Mouse (Mus musculus): ENCODE measurements at regions not wholly inside any gene's neighbourhood (a gene's known extent, or its start where the extent isn't known, plus 50 kb on each side); places are given as distances from the start of the nearest gene placed in this dataset.

DNA sequence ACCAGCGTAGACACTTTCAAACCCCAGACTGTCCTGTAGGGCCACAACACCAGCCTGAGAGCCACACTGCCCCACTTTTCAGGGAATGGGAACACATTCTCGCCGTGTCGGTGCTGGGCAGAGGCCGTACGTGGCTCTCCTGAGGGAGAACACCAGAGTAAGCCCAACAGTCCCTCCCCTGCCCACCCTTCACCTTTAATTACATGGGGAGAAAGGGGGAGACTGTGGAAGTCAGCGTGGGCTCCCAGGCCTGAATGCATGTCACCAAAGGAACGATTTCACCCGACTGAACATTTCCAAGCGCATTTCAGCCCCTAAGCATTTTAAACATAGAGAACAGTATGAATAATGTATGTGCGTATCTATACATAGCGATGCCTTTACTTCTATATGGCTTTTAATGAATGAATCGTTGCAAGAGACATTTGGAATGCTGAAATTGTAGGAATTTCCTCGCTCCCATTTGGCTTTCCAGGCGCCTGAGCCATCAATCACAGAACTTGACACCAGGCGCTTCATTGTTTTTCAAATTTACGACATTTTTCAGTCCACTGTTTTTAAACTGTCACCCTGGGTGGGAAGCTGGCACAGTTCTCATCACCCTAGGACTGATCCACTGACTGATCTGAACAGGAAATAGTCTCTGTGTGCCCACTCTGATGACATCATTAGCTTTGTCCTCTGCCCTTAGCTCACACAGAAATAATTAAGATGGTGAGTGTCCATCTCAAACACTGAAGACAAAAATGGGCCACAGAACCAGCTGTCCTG lies 152.3 kb downstream of the Atp23 start:
- TF ChIP-seq CTCF (IDR thresholded peaks at IDR 0.05; ENCODE audit: low read depth, low read length) (no peak), EP300 (IDR thresholded peaks at IDR 0.05; ENCODE audit: insufficient read depth, low read depth, low read length) (no peak), POLR2A (IDR thresholded peaks at IDR 0.05; ENCODE audit: insufficient read depth, low read length) (no peak)
